Mouse (Mus musculus) effector memory CD4-positive, alpha-beta T cell, adult 7 months (primary cell): ENCODE measurements around the gene AY358078. TPM values are rescaled to one million over a fixed set of nuclear protein-coding genes. Genes with fewer than 3 reads are reported as not detected.

Experiments used
- polyA plus RNA-seq: library from polyadenylated mRNA; unstranded; fragments of 100-300 nt; shearing (Covaris generic); gene quantifications from one replicate; pipeline ENCODE4 v1.2.1, GENCODE M21; 2017

Gene AY358078
- not detected for polyA plus RNA-seq

GRCm38 (mm10) chr14:51799746-51800145, at the start of gene AY358078:
Gene AY358078, plus strand, starts transcription at chr14:51800046.

GRCm38 (mm10) chr14:51773490-51773889, 26.4 kb upstream of the AY358078 start, which contains the start of gene Ang4:
Gene Ang4, minus strand, starts transcription at chr14:51773590.

GRCm38 (mm10) chr14:51853399-51853798, 53.6 kb downstream of the AY358078 start, which contains the start of gene Ear6:
Gene Ear6, plus strand, starts transcription at chr14:51853699.

Other genes with a start within 250 kb of the AY358078 start
- gene Gm5622, start 247.3 kb upstream of the AY358078 start, polyA plus RNA-seq, result not detected
- gene Gm17175, start 226.0 kb upstream of the AY358078 start, polyA plus RNA-seq, result not detected
- not detected for gene Gm17174, start 207.9 kb upstream of the AY358078 start, polyA plus RNA-seq
- gene Gm17078, start 188.7 kb upstream of the AY358078 start, polyA plus RNA-seq, result not detected
- not detected for gene Gm4181, start 164.4 kb upstream of the AY358078 start, polyA plus RNA-seq
- gene Gm17079, start 104.6 kb upstream of the AY358078 start, polyA plus RNA-seq, result not detected
- gene Gm5800, start 82.9 kb upstream of the AY358078 start, polyA plus RNA-seq, result not detected
- gene Ang4, start 26.5 kb upstream of the AY358078 start, polyA plus RNA-seq, result not detected
- 0.59 TPM for gene Ear6, start 53.7 kb downstream of the AY358078 start, polyA plus RNA-seq
- 38.5 TPM for gene Mettl17, start 84.8 kb downstream of the AY358078 start, polyA plus RNA-seq
- not detected for gene Slc39a2, start 92.8 kb downstream of the AY358078 start, polyA plus RNA-seq
- gene Ndrg2, start 114.1 kb downstream of the AY358078 start, polyA plus RNA-seq, result 11.3 TPM
- not detected for gene Tppp2, start 118.4 kb downstream of the AY358078 start, polyA plus RNA-seq
- gene Rnase13, start 122.7 kb downstream of the AY358078 start, polyA plus RNA-seq, result not detected
- 1.1 TPM for gene Arhgef40, start 184.7 kb downstream of the AY358078 start, polyA plus RNA-seq
- gene Tmem253, start 215.6 kb downstream of the AY358078 start, polyA plus RNA-seq, result not detected
- gene Zfp219, start 220.7 kb downstream of the AY358078 start, polyA plus RNA-seq, result 13.6 TPM
- gene Olfr221, start 242.4 kb downstream of the AY358078 start, polyA plus RNA-seq, result not detected